Mouse (Mus musculus) Patski (cell line): ENCODE measurements at regions not wholly inside any gene's neighbourhood (a gene's known extent, or its start where the extent isn't known, plus 50 kb on each side); places are given as distances from the start of the nearest gene placed in this dataset.

ENCODE experiments used
- ATAC-seq: fragments of 100-300 bp; one replicate; pipeline ENCODE4 v1.8.0; 2021
- CTCF ChIA-PET: fragments of 350-600 bp; sonication (Branson Sonifier 250); formaldehyde crosslinking; loops from one replicate; lab custom pipeline; 2022; ENCODE audit warnings: inconsistent platforms; lab: Charles Lee
- POLR2A ChIA-PET: fragments of 350-600 bp; sonication (Branson Sonifier 250); formaldehyde crosslinking; loops from one replicate; lab custom pipeline; 2022; ENCODE audit warnings: antibody characterized with exemption, inconsistent platforms; lab: Charles Lee
- DNase-seq: peaks from one replicate; pipeline ENCODE4 v3.0.0-alpha.2; 2011; ENCODE audit warnings: low read depth, low spot score
- H3K27me3 ChIP-seq: fragments of 371-371 bp; one replicate; pipeline ENCODE4 v1.5.1; 2021
- CTCF ChIP-seq: fragments of 100-300 bp; IDR thresholded peaks from one replicate; pipeline ENCODE4 v1.5.1; 2021
- in situ Hi-C: fragments of 300-500 bp; cut with MboI; formaldehyde crosslinking; loops from 3 replicates; pipeline ENCODE4 v1.11.1; 2018; ENCODE audit warnings: low pct_unique_long_range_greater_than_20kb, mixed read lengths

DNA sequence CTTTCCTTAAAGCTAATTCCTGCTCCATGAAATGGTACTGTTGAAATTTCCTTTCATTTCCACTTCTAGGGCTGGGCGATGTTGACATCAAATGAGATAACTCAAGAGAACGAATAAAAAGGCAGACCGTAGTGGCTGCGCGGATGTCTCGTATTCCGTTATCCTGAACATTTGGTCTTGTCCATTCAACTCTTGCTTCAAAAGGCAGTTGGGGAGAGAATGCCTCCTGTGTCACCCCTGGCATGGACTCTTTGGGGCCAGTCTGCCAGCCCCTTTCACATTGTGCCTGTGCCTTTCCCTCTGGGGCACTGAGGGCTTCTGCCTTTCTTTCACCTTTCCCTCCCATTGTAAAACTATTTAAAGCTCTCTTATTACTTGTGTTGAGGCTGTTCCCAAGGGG lies 152.0 kb upstream of the Lrfn2 start:
- POLR2A ChIA-PET = no interaction called here
- in situ Hi-C loops = no loop called here
- DNase-seq (no peak), ATAC-seq (no peak)
- no peak for TF ChIP-seq CTCF
- H3K27me3 ChIP-seq = no peaks in the 10 kb centered on the region
- CTCF ChIA-PET = no interaction called here

DNA sequence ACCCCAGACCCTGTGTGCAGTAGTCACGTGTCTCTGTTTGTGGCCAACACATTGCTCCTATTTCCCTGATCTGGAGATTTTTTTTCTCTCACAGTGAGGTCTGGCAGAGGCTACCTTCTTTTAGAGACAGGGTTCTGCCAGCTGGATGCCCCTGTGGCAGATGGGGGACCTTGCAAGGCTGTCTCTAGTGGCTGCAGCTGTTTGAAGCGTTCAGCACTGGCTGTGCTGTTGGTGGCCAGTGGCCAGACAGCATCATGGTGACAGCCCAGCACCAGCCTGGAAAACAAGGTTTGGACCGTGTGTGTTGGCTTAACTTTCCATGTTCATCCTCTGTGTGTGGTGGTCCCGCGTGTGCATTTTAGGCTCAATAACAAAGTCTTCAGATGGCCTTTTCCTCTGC lies 147.8 kb upstream of the Lrfn2 start:
- ATAC-seq = no peak
- DNase-seq = no peak
- ChIA-PET CTCF (no interaction called here), POLR2A (no interaction called here)
- no peaks in the 10 kb centered on the region for H3K27me3 ChIP-seq
- no peak for TF ChIP-seq CTCF
- in situ Hi-C loops = no loop called here

DNA sequence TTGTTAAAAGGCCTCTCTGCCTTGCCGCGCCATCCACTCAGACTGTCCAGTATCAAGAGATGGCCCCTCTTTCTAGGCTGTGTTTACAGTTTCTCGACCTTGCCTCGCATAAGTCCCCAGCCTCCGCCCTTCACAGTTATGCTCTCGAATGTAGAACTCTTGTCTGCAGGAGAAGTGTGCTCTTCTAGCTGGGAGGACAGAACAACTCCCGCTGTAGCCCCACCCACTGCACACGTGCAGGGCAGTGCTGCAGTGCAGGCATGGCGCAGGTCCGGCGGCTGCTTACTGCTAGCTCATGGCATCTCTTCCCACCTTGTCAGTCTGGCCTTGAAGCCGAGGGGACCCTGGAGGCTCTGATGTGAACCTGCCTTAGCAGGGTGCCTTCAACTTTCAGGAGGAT lies 145.7 kb upstream of the Lrfn2 start:
- H3K27me3 ChIP-seq = no peaks in the 10 kb centered on the region
- ChIA-PET POLR2A (no interaction called here), CTCF (no interaction called here)
- no peak for DNase-seq
- no peak for ATAC-seq
- no peak for TF ChIP-seq CTCF
- in situ Hi-C loops = no loop called here

DNA sequence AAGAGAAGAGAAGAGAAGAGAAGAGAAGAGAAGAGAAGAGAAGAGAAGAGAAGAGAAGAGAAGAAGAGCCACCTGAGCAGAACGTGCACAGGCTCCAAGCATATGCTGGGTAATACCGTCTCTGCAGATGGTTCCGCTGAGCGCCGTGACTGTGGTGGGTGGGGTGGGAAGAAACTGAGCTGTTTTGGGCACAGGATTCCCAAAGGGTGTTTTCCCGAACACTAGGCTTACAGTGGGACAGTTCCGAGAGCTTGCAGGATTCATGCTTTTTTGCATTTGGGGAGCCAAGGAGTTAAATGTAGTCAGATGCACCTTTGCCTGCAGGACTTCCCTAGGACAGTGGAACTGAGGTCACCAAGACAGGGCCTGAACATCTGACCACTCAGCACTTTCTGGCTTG lies 142.3 kb upstream of the Lrfn2 start:
- in situ Hi-C loops = no loop called here
- no peak for DNase-seq
- no peak for TF ChIP-seq CTCF

DNA sequence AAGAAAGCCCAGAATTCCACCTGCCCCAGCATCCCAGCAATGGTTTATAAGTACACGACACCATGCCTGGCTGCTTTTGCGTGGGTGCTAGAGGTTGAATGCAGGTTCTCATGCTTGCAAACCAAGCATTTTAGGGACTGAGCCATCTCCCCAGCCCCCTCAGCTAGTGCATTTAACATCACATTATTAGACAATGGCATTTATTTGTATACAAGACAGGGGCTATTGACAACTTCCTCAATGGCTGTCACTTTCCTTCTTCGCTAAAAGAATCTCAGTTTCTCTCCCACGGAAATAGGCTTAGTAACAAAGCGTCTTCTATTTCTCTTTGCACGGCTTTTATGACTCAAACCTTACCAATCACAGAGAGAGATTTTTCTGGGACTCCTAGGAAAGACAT lies 141.7 kb upstream of the Lrfn2 start:
- in situ Hi-C loops = no loop called here
- no peak for TF ChIP-seq CTCF
- no peaks in the 10 kb centered on the region for H3K27me3 ChIP-seq
- DNase-seq = no peak
- no peak for ATAC-seq
- CTCF ChIA-PET = no interaction called here
- POLR2A ChIA-PET = no interaction called here

More for the DNA sequence above, 142.3 kb upstream of the Lrfn2 start:
- ATAC-seq = no peak
- ChIA-PET CTCF (no interaction called here), POLR2A (no interaction called here)
- no peaks in the 10 kb centered on the region for H3K27me3 ChIP-seq

DNA sequence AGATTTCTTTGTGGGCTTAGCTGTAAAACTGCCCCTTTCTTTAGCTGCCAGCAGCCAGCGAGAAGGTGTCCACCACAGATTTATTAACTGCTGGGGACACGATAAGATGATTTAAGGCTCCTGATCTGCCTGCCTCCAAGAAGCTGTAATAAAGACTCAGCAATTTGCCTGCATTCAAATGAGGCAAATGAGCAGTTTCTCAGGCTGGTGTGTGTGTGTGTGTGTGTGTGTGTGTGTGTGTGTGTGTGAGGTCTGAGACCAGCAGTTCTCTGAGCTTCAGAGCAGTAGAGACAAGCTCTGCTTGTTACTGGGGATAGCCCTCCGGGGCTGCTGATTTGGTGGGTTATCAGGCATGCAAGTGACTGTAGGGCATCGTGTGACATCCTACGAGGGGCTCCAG lies 139.2 kb upstream of the Lrfn2 start:
- DNase-seq (no peak), ATAC-seq (no peak)

DNA sequence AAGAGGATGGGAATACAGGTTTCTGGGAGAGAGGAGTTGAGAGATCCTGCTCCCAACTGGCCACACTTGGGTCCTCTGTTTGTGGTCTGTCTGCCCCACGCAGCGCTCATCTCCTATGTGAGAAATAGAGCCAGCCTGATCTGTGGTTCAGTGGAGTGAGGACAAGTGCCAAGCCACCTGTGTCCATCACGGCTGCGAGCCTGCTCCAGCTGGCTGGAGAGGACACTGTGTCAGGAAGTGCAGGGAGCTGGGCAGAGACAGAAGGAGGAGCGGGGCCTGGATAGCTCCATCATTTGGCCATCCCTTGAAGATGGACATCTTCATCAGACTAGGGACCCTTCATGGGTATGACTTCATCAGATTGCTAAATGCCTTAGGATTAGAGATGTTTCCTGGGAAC lies 136.4 kb upstream of the Lrfn2 start:
- CTCF ChIA-PET = no interaction called here
- DNase-seq (no peak), ATAC-seq (no peak)
- in situ Hi-C loops = no loop called here
- no peaks in the 10 kb centered on the region for H3K27me3 ChIP-seq
- no peak for TF ChIP-seq CTCF
- POLR2A ChIA-PET = no interaction called here

More for the DNA sequence above, 139.2 kb upstream of the Lrfn2 start:
- ChIA-PET POLR2A (no interaction called here), CTCF (no interaction called here)
- H3K27me3 ChIP-seq = no peaks in the 10 kb centered on the region
- in situ Hi-C loops = no loop called here
- no peak for TF ChIP-seq CTCF

DNA sequence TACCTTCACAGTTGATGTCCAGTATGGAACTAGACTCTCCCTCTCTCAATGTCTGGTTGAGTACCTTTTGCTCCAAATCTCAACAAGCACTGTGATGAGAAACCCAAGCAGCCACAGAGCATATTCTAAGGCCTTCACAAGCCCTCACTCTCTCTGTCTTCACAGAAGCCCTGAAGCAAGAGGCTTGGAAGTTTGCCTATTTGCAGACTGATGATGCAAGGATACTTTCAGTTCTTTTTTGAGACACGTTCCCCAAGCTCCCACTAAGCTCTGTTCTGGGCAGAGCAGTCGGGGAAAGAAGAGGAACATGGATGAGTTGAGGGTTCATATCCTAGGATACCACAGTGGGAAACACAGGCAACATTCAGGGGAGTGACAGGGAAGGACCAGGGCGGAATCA lies 134.0 kb upstream of the Lrfn2 start:
- ChIA-PET CTCF (no interaction called here), POLR2A (no interaction called here)
- no peak for DNase-seq
- ATAC-seq = no peak
- no peaks in the 10 kb centered on the region for H3K27me3 ChIP-seq
- no peak for TF ChIP-seq CTCF
- in situ Hi-C loops = no loop called here

DNA sequence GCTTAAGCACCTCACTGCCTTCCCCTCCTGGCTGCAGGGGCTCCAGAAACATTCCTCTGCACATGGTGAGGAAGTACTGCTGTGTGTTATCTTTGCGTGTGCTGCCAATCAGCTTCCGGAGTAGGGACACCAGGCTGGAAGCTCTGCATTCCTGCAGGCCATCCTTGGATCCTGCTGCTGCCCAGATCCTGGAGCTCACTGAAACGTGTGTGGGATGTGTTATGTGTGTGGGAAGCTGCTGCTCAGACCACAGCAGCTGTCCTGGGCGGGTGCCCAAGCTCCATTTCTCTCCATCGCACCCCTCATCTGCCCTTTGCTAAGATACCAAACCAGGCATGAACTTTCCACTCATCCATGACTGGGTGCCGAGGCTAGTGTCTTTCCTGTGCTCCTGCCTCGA lies 129.5 kb upstream of the Lrfn2 start:
- in situ Hi-C loops = no loop called here
- ChIA-PET POLR2A (no interaction called here), CTCF (no interaction called here)
- DNase-seq = no peak
- H3K27me3 ChIP-seq = no peaks in the 10 kb centered on the region
- no peak for TF ChIP-seq CTCF
- ATAC-seq = no peak

DNA sequence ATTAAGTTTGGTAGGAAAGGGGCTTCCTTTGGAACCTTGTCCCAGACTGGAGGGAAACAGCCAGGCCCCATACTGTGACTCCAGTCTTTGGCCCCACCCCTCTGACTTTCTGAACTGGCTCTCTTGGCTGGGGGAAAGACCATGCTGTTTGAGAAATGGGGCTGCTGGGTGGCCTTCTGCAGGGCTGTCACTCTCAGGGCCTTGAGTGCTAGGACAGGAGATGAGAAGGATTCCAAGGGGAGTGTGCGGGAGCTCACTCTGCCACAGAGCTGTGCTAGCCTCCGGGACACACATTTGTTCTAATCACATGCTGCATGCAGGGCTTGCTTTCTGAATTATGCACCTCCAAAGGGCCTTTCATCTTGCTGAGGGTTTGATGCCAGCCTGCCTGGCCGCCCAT lies 124.3 kb upstream of the Lrfn2 start:
- ChIA-PET POLR2A (no interaction called here), CTCF (no interaction called here)
- in situ Hi-C loops = no loop called here
- H3K27me3 ChIP-seq = no peaks in the 10 kb centered on the region
- ATAC-seq (no peak), DNase-seq (no peak)
- TF ChIP-seq CTCF = no peak

DNA sequence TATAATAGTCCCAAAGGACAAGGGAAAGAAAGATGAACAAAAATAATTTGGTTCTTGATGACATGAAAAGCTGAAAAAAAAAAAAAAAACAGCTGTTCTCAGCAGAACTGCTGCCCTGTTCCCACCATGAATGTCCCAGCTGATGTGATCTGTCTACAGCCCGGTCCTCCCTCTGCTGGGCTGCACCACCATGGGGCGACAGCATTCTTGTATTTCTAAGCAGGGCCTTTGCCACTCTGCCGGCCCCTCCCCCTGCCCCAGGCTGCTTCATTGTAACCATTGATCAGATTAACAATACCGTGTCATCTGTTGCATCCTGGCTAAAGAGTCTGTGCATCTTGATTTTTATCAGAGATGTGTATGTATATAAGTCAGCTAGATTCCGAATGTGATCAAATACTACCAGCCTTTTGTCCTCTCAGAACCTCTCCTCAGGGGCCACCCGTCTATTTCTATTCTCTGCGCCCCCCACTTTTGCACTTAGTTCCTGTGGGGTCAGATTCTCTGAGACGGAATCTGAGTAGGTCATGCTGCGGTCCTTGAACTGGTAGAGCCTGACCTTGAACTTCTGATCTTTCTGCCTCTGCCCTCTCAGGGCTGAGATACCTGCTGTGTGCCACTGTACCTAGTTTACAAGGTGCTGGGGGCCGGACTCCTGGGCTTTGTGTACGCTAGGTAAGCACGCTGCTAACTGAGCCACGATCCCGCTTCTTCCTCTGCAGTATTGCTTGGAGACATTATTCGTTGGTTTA lies 117.2 kb upstream of the Lrfn2 start:
- POLR2A ChIA-PET = interaction anchor here (0.6 kb wide), 1 partner anchor 9 kb away, joined by 4 read pairs; no protein-coding TSS in a partner anchor
- DNase-seq (no peak), ATAC-seq (no peak)
- TF ChIP-seq CTCF = no peak
- peaks cover 4% of the 10 kb centered on the region for H3K27me3 ChIP-seq
- CTCF ChIA-PET = no interaction called here
- in situ Hi-C loops = no loop called here
